Mouse (Mus musculus) liver, embryonic 16.5 days (tissue): ENCODE data around the gene Hist1h2ba. TPM values are rescaled to one million over a fixed set of nuclear protein-coding genes. Genes with fewer than 3 reads are reported as not detected.

Experiments
- ATAC-seq: fragments of 200-750 bp; cut with Nextera tagmentation; 2 replicates; pipeline ENCODE4 v1.8.0; 2017; ENCODE audit warnings: low read depth, mild to moderate bottlenecking, moderate number of reproducible peaks, moderate library complexity
- H3K27ac ChIP-seq: fragments of 300-500 bp; sonication (generic); 2 replicates; pipeline ENCODE4 v1.5.1; 2014; ENCODE audit warnings: mild to moderate bottlenecking, low read length
- H3K27me3 ChIP-seq: fragments of 300-500 bp; sonication (generic); 2 replicates; pipeline ENCODE4 v1.6.1; 2014; ENCODE audit warnings: low read depth, low read length, mixed read lengths; ENCODE audit not compliant: control insufficient read depth, insufficient read depth
- H3K36me3 ChIP-seq: fragments of 300-500 bp; sonication (generic); 2 replicates; pipeline ENCODE4 v1.6.1; 2014; ENCODE audit warnings: mild to moderate bottlenecking; ENCODE audit not compliant: control insufficient read depth, insufficient read depth
- H3K4me1 ChIP-seq: fragments of 300-500 bp; sonication (generic); 2 replicates; pipeline ENCODE4 v1.6.1; 2014; ENCODE audit warnings: low read depth, low read length, mixed read lengths; ENCODE audit not compliant: control insufficient read depth
- H3K4me2 ChIP-seq: fragments of 300-500 bp; sonication (generic); 2 replicates; pipeline ENCODE4 v1.6.1; 2014; ENCODE audit warnings: low read depth, low read length, mixed read lengths
- H3K4me3 ChIP-seq: fragments of 300-500 bp; sonication (generic); 2 replicates; pipeline ENCODE4 v1.5.1; 2014; ENCODE audit warnings: low read depth, mild to moderate bottlenecking, low read length
- H3K9ac ChIP-seq: fragments of 300-500 bp; sonication (generic); 2 replicates; pipeline ENCODE4 v1.6.1; 2014; ENCODE audit warnings: low read depth, low read length
- H3K9me3 ChIP-seq: fragments of 300-500 bp; sonication (generic); replicated peaks from 2 replicates; pipeline ENCODE4 v1.6.1; 2016; ENCODE audit warnings: low read length; ENCODE audit not compliant: control insufficient read depth
- WGBS: fragments of 180-500 bp; shearing (Covaris S2); extraction: QIAGEN DNeasy Blood & Tissue Kit; methylation state at CpG from one replicate; pipeline ENCODE4 v1.1.7; 2014; ENCODE audit not compliant: insufficient replicate concordance; 5-methylcytosine and 5-hydroxymethylcytosine counted together
- polyA plus RNA-seq: library from polyadenylated mRNA; unstranded; fragments of >200 nt; fragmentation: Nextera tagmentation; extraction: Ambion mirVana; gene quantifications from 2 replicates; pipeline ENCODE4 v1.2.1, GENCODE M21; 2015

The Hist1h2ba gene
- not detected in 2 replicates for polyA plus RNA-seq

- H3K4me1 ChIP-seq, result no peaks in the 10 kb centered on the region
- 86% methylated on average over 35 of the region's 39 CpGs for WGBS
Measured at GRCm38 (mm10) chr13:23933421-23934210, at the start of gene Hist1h2ba. Gene Hist1h2ba, minus strand, starts transcription at chr13:23934156.

GRCm38 (mm10) chr13:23972271-23972670 is 38.3 kb upstream of the Hist1h2ba start:
- Histone ChIP-seq H3K36me3 (no peaks in the 10 kb centered on the region), H3K9ac (no peak overlapping the region)
- WGBS, result 50% methylated on average over 5 of the region's 5 CpGs

More at GRCm38 (mm10) chr13:23933421-23934210, at the start of gene Hist1h2ba:
- H3K27me3 ChIP-seq, result no peaks in the 10 kb centered on the region
- no peak within 1 kb of the TSS for H3K4me2 ChIP-seq
- ATAC-seq, result no peak
- no peaks in the 10 kb centered on the region for H3K36me3 ChIP-seq
- no peaks in the 10 kb centered on the region for H3K9me3 ChIP-seq
- no peak within 1 kb of the TSS for H3K4me3 ChIP-seq
- H3K9ac ChIP-seq, result no peak within 1 kb of the TSS
- no peak within 1 kb of the TSS for H3K27ac ChIP-seq

GRCm38 (mm10) chr13:23971870-23972269 is 37.9 kb upstream of the Hist1h2ba start:
- no peaks in the 10 kb centered on the region for H3K36me3 ChIP-seq
- H3K4me1 ChIP-seq, result no peaks in the 10 kb centered on the region
- no peaks in the 10 kb centered on the region for H3K9me3 ChIP-seq
- H3K9ac ChIP-seq, result no peak overlapping the region
- no peak overlapping the region for H3K27ac ChIP-seq
- 52% methylated on average over 2 of the region's 2 CpGs for WGBS
- H3K4me3 ChIP-seq, result no peak overlapping the region
- ATAC-seq, result no peak
- no peaks in the 10 kb centered on the region for H3K27me3 ChIP-seq
- H3K4me2 ChIP-seq, result no peak overlapping the region

More at GRCm38 (mm10) chr13:23972271-23972670, 38.3 kb upstream of the Hist1h2ba start:
- no peaks in the 10 kb centered on the region for H3K9me3 ChIP-seq
- H3K27ac ChIP-seq, result no peak overlapping the region
- H3K4me1 ChIP-seq, result no peaks in the 10 kb centered on the region
- no peak overlapping the region for H3K4me2 ChIP-seq
- ATAC-seq, result no peak
- H3K27me3 ChIP-seq, result no peaks in the 10 kb centered on the region
- no peak overlapping the region for H3K4me3 ChIP-seq

- no peak overlapping the region for H3K4me3 ChIP-seq
- no peaks in the 10 kb centered on the region for H3K4me1 ChIP-seq
- no peak for ATAC-seq
- 41% methylated on average over 2 of the region's 2 CpGs for WGBS
- H3K36me3 ChIP-seq, result no peaks in the 10 kb centered on the region
- no peak overlapping the region for H3K27ac ChIP-seq
- H3K9me3 ChIP-seq, result no peaks in the 10 kb centered on the region
- no peak overlapping the region for H3K9ac ChIP-seq
- no peaks in the 10 kb centered on the region for H3K27me3 ChIP-seq
- no peak overlapping the region for H3K4me2 ChIP-seq
Measured at GRCm38 (mm10) chr13:23964909-23965308, 31.0 kb upstream of the Hist1h2ba start.

GRCm38 (mm10) chr13:23959776-23960175 is 25.8 kb upstream of the Hist1h2ba start:
- Histone ChIP-seq H3K4me2 (no peak overlapping the region), H3K9me3 (no peaks in the 10 kb centered on the region), H3K27ac (no peak overlapping the region), H3K4me1 (no peaks in the 10 kb centered on the region), H3K27me3 (no peaks in the 10 kb centered on the region), H3K4me3 (no peak overlapping the region), H3K9ac (no peak overlapping the region), H3K36me3 (no peaks in the 10 kb centered on the region)
- 12% methylated on average over 2 of the region's 2 CpGs for WGBS
- no peak for ATAC-seq

- no peak for ATAC-seq
- Histone ChIP-seq H3K27ac (no peak overlapping the region), H3K4me2 (no peak overlapping the region), H3K9ac (no peak overlapping the region), H3K27me3 (no peaks in the 10 kb centered on the region), H3K36me3 (no peaks in the 10 kb centered on the region), H3K4me1 (no peaks in the 10 kb centered on the region), H3K4me3 (no peak overlapping the region), H3K9me3 (no peaks in the 10 kb centered on the region)
- WGBS, result 37% methylated on average over 3 of the region's 3 CpGs
Measured at GRCm38 (mm10) chr13:23950928-23951327, 17.0 kb upstream of the Hist1h2ba start.

GRCm38 (mm10) chr13:23949484-23950246 is 15.7 kb upstream of the Hist1h2ba start:
- WGBS, result 61% methylated on average over 14 of the region's 14 CpGs
- Histone ChIP-seq H3K27ac (no peak overlapping the region), H3K9me3 (no peaks in the 10 kb centered on the region), H3K9ac (no peak overlapping the region), H3K4me3 (no peak overlapping the region), H3K36me3 (no peaks in the 10 kb centered on the region), H3K4me1 (no peaks in the 10 kb centered on the region), H3K4me2 (no peak overlapping the region), H3K27me3 (no peaks in the 10 kb centered on the region)
- no peak for ATAC-seq

- WGBS, result 47% methylated on average over 2 of the region's 2 CpGs
- no peak for ATAC-seq
- H3K27ac ChIP-seq, result no peak overlapping the region
- H3K36me3 ChIP-seq, result no peaks in the 10 kb centered on the region
- no peaks in the 10 kb centered on the region for H3K27me3 ChIP-seq
- no peak overlapping the region for H3K9ac ChIP-seq
- H3K4me1 ChIP-seq, result no peaks in the 10 kb centered on the region
- H3K4me3 ChIP-seq, result no peak overlapping the region
- H3K4me2 ChIP-seq, result no peak overlapping the region
- H3K9me3 ChIP-seq, result no peaks in the 10 kb centered on the region
Measured at GRCm38 (mm10) chr13:23946254-23946653, 12.3 kb upstream of the Hist1h2ba start.

- Histone ChIP-seq H3K4me1 (no peaks in the 10 kb centered on the region), H3K27me3 (no peaks in the 10 kb centered on the region), H3K27ac (no peak overlapping the region), H3K4me3 (no peak overlapping the region), H3K9ac (no peak overlapping the region), H3K36me3 (no peaks in the 10 kb centered on the region), H3K9me3 (no peaks in the 10 kb centered on the region), H3K4me2 (no peak overlapping the region)
- 60% methylated on average over 2 of the region's 2 CpGs for WGBS
- ATAC-seq, result no peak
Measured at GRCm38 (mm10) chr13:23942861-23943260, 8.9 kb upstream of the Hist1h2ba start.
